Mouse (Mus musculus): ENCODE results near the gene 4930404H24Rik.

Gene 4930404H24Rik

DNA sequence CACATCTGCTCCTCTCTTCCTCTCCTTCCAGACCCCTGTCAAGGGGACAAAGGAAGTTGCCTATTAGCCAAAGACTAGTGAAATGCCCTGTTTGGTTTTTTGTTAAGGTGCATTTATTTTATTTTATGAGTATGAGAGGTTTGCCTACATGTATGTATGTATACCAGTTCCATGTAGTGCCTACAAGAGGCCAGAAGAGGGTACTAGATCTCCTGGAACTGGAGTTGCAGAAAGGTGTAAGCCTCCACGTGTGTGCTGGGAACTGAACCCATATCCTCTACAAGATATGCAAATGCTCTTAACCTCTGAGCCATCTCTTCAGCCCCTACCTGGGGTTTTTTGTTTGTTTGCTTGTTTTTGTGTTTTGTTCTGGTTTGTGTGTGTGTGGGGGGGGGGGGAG, 41.4 kb downstream of the 4930404H24Rik start:
- DNase-seq (ENCODE audit: low spot score in 2 of 2): no peak

DNA sequence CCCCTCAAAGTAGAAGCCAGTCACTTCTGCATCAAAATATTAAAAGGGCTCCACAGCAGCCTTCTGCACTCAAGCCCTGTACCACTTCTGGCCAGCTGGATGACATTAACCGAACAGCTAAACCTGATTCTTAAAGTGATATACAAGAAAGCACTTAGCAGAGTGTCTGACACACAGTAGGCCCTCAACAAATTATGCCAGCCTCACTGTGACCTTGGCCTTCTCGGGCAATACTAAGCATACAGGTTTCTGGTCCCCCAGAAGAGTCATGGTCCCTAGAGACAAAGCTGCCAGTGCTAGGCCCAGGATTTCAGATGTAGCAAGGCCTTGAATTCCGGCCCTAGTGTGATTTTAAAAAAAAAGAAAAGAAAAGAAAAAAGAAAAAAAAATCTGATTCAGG, 46.3 kb downstream of the 4930404H24Rik start:
- no peak for DNase-seq (ENCODE audit: low spot score in 2 of 2)

DNA sequence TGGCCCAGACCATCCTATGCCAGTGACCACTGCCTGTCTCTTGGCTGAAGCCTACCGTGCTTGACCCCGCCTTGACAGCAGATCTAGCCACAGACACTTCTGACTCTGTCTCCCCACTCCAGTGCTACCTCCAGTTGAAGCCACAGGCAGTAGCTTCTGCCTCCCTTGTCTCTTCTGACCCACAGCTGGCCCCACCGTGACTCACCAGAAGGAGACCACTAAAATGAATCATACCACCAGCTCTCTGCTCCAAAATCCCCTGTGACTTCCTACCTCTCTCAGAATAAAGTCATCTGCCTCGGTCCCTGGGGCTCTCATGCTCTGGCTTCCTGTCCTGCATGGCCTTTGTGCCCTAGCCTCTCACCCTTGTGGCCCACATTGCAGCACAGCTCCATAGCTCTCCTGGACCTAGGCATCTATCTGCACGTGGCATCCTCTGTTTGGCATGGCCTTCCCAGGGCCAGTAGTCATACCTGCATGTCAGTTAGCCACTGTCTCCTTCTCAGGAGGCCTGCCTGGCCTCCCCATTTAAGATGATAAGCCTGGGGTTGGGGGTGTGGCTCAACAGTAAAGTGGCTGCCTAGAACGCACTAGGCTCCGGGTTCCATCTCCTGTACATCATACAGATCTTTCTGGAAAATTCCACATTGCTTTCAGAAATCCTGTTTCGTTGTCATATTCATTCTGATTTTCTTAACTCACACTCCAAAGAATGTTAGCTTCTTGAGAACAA, 50.5 kb downstream of the 4930404H24Rik start:
- DNase-seq (ENCODE audit: low spot score in 2 of 2): no peak
